Mouse (Mus musculus) embryo, embryonic 10 days (tissue): Measurements from ENCODE around the gene Glyatl3.

Source experiments
- DNase-seq: peaks from one replicate; pipeline ENCODE4 v3.0.0-alpha.2; 2015; ENCODE audit warnings: low spot score

Glyatl3 gene

GRCm38 (mm10) chr17:40855065-40855464, 59.1 kb downstream of the Glyatl3 start:
- no peak for DNase-seq
